Mouse (Mus musculus) forebrain, embryonic 16.5 days (tissue): ENCODE results near the gene Psmc2. TPM values are rescaled to one million over a fixed set of nuclear protein-coding genes. Genes with fewer than 3 reads are reported as not detected.

ENCODE experiments used
- ATAC-seq: fragments of 200-750 bp; cut with Nextera tagmentation; 2 replicates; pipeline ENCODE4 v1.8.0; 2017; ENCODE audit warnings: mild to moderate bottlenecking, moderate library complexity
- H3K27ac ChIP-seq: fragments of 300-500 bp; sonication (generic); 2 replicates; pipeline ENCODE4 v1.5.1; 2014; ENCODE audit warnings: low read length, control low read depth
- H3K27me3 ChIP-seq: fragments of 300-500 bp; sonication (generic); replicated peaks from 2 replicates; pipeline ENCODE4 v1.6.1; 2014; ENCODE audit warnings: low read length; ENCODE audit not compliant: control insufficient read depth, insufficient read depth
- H3K36me3 ChIP-seq: fragments of 300-500 bp; sonication (generic); 2 replicates; pipeline ENCODE4 v1.6.1; 2014; ENCODE audit not compliant: control insufficient read depth, insufficient read depth
- H3K4me1 ChIP-seq: fragments of 300-500 bp; sonication (generic); replicated peaks from 2 replicates; pipeline ENCODE4 v1.6.1; 2014; ENCODE audit warnings: low read length; ENCODE audit not compliant: control insufficient read depth, insufficient read depth
- H3K4me2 ChIP-seq: fragments of 300-500 bp; sonication (generic); 2 replicates; pipeline ENCODE4 v1.6.1; 2014; ENCODE audit warnings: mild to moderate bottlenecking, low read length, control low read depth
- H3K4me3 ChIP-seq: fragments of 300-500 bp; sonication (generic); replicated peaks from 2 replicates; pipeline ENCODE4 v1.5.1; 2014; ENCODE audit warnings: mild to moderate bottlenecking, low read length, control low read depth
- H3K9ac ChIP-seq: fragments of 300-500 bp; sonication (generic); replicated peaks from 2 replicates; pipeline ENCODE4 v1.6.1; 2014; ENCODE audit warnings: low read depth, low read length, control low read depth
- H3K9me3 ChIP-seq: fragments of 300-500 bp; sonication (generic); 2 replicates; pipeline ENCODE4 v1.6.1; 2016; ENCODE audit warnings: low read length; ENCODE audit not compliant: control insufficient read depth
- WGBS: fragments of 180-500 bp; shearing (Covaris S2); extraction: QIAGEN DNeasy Blood & Tissue Kit; methylation state at CpG from one replicate; pipeline ENCODE4 v1.1.7; 2014; 5-methylcytosine and 5-hydroxymethylcytosine counted together
- polyA plus RNA-seq: library from polyadenylated mRNA; unstranded; fragments of >200 nt; fragmentation: Nextera tagmentation; extraction: Ambion mirVana; gene quantifications from 2 replicates; pipeline ENCODE4 v1.2.1, GENCODE M21; 2015

Psmc2 gene
- polyA plus RNA-seq: 178 and 182 TPM in 2 replicates

- no peaks in the 10 kb centered on the region for H3K27me3 ChIP-seq
These were observed at the start of gene Psmc2, which contains the start of gene Dnajc2 for GRCm38 (mm10) chr5:21785053-21785452. TSS of gene Psmc2 (plus strand) at chr5:21785283. TSS of gene Dnajc2 (minus strand) at chr5:21785251.

DNA sequence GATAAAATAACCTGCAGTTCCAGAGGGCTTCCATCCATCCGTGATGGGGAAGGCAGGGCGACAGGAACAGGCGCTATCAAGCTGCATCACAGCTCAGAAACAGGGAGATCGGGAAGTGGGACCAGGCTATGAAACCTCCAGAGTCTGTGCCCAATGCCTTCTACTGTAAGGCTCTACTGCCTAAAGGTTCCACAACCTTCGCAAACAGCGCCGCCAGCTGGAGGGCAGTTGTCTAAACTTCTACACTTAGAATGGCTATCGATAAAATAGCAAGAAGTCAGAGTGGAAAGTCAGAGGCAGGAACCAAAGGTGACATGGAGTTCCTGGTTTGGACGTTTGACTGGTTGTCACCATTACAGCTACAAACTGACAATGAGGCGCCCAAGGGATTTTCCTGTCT lies 49.5 kb upstream of the Psmc2 start:
- H3K4me2 ChIP-seq: 0 out of 2 replicates have a peak overlapping the region, but pooled peaks have one; percentile 21
- no peaks in the 10 kb centered on the region for H3K9me3 ChIP-seq
- H3K4me3 ChIP-seq: no peak overlapping the region
- peaks cover 12% of the 10 kb centered on the region for H3K36me3 ChIP-seq
- H3K9ac ChIP-seq: no peak overlapping the region
- ATAC-seq: no peak
- H3K27me3 ChIP-seq: no peaks in the 10 kb centered on the region
- no peak overlapping the region for H3K27ac ChIP-seq
- 36% methylated on average over 10 of the region's 10 CpGs for WGBS
- H3K4me1 ChIP-seq: peaks cover 21% of the 10 kb centered on the region

More at GRCm38 (mm10) chr5:21785053-21785452, at the start of gene Psmc2, which contains the start of gene Dnajc2:
- Histone ChIP-seq H3K4me2 (peak within 1 kb of the TSS; percentile 94), H3K27ac (peak within 1 kb of the TSS; percentile 59; the same call in 1 of the 2 replicates), H3K9me3 (no peaks in the 10 kb centered on the region), H3K4me3 (peak within 1 kb of the TSS; percentile 92), H3K36me3 (peaks cover 17% of the 10 kb centered on the region), H3K4me1 (peaks cover 32% of the 10 kb centered on the region), H3K9ac (peak within 1 kb of the TSS; percentile 79)
- ATAC-seq: peak; percentile 96
- 0% methylated on average over 32 of the region's 37 CpGs for WGBS

GRCm38 (mm10) chr5:21736046-21736445 lies 49.0 kb upstream of the Psmc2 start:
- no peaks in the 10 kb centered on the region for H3K9me3 ChIP-seq
- H3K27ac ChIP-seq: no peak overlapping the region
- H3K9ac ChIP-seq: no peak overlapping the region
- H3K36me3 ChIP-seq: peaks cover 14% of the 10 kb centered on the region
- H3K4me1 ChIP-seq: peaks cover 21% of the 10 kb centered on the region
- 90% methylated on average over 11 of the region's 11 CpGs for WGBS
- no peak overlapping the region for H3K4me2 ChIP-seq
- H3K4me3 ChIP-seq: no peak overlapping the region
- no peak for ATAC-seq
- H3K27me3 ChIP-seq: no peaks in the 10 kb centered on the region

GRCm38 (mm10) chr5:21736956-21737585 lies 48.0 kb upstream of the Psmc2 start, which contains the start of gene Pmpcb:
TSS of gene Pmpcb (plus strand) at chr5:21737141.
- H3K27ac ChIP-seq: peak within 1 kb of the TSS; percentile 81
- 0% methylated on average over 40 of the region's 42 CpGs for WGBS
- H3K9me3 ChIP-seq: no peaks in the 10 kb centered on the region
- peaks cover 21% of the 10 kb centered on the region for H3K4me1 ChIP-seq
- H3K4me3 ChIP-seq: peak within 1 kb of the TSS; percentile 95
- peak within 1 kb of the TSS; percentile 89 for H3K9ac ChIP-seq
- peak within 1 kb of the TSS; percentile 86 for H3K4me2 ChIP-seq
- ATAC-seq: peak; percentile 74
- H3K36me3 ChIP-seq: peaks cover 24% of the 10 kb centered on the region
- H3K27me3 ChIP-seq: no peaks in the 10 kb centered on the region

- H3K4me2 ChIP-seq: peak overlapping the region; percentile 86
- H3K27ac ChIP-seq: no peak overlapping the region
- H3K4me1 ChIP-seq: peaks cover 17% of the 10 kb centered on the region
- peak overlapping the region; percentile 89 for H3K9ac ChIP-seq
- H3K9me3 ChIP-seq: no peaks in the 10 kb centered on the region
- H3K27me3 ChIP-seq: no peaks in the 10 kb centered on the region
- peak overlapping the region; percentile 95 for H3K4me3 ChIP-seq
- 28% methylated on average over 10 of the region's 10 CpGs for WGBS
- H3K36me3 ChIP-seq: peaks cover 25% of the 10 kb centered on the region
- no peak for ATAC-seq
These were observed 47.5 kb upstream of the Psmc2 start for GRCm38 (mm10) chr5:21737620-21738019.

DNA sequence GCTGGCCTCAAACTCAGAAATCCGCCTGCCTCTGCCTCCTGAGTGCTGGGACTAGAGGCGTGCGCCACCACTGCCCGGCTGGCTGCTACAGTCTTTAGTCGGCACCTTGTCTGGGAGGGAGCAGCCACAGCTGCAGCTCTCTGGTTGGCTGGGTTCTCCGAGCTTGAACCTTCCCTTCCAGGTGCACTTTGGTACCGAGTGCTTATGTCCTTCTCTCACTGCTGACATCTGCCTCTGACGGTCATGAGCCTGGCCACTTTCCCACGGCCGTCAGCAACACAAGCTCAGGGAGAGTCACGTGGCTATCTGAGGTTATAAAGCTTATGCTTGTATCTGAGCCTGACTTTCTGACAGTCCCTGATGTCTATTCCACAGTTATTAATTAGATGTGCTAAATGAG lies 46.0 kb upstream of the Psmc2 start:
- Histone ChIP-seq H3K27ac (no peak overlapping the region), H3K4me2 (no peak overlapping the region), H3K9me3 (no peaks in the 10 kb centered on the region), H3K4me3 (no peak overlapping the region), H3K36me3 (peaks cover 37% of the 10 kb centered on the region), H3K4me1 (peaks cover 11% of the 10 kb centered on the region), H3K27me3 (no peaks in the 10 kb centered on the region), H3K9ac (no peak overlapping the region)
- ATAC-seq: no peak
- WGBS: 94% methylated on average over 11 of the region's 11 CpGs

DNA sequence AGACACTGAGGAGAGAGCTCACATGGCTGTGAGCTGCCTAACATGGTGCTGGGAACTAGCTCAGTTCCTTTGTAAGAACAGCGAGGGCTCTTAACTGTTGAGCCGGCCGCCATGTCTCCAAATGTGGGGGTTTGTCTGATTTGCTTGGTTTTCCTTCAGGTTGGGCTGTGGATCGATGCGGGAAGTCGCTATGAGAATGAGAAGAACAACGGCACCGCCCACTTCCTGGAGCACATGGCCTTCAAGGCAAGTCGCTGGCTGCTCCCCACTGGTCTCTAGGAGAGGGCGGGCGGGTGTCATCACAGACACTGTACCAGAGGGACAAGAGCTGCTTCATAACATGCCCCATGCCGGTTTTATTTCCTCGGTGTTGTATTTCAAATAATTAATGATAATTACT lies 45.2 kb upstream of the Psmc2 start:
- Histone ChIP-seq H3K27ac (no peak overlapping the region), H3K27me3 (no peaks in the 10 kb centered on the region), H3K4me3 (no peak overlapping the region), H3K36me3 (peaks cover 44% of the 10 kb centered on the region), H3K9ac (no peak overlapping the region), H3K4me1 (peaks cover 11% of the 10 kb centered on the region), H3K4me2 (no peak overlapping the region), H3K9me3 (no peaks in the 10 kb centered on the region)
- ATAC-seq: no peak
- 90% methylated on average over 13 of the region's 13 CpGs for WGBS

- 95% methylated on average over 10 of the region's 10 CpGs for WGBS
- Histone ChIP-seq H3K4me2 (no peak overlapping the region), H3K4me3 (no peak overlapping the region), H3K9me3 (no peaks in the 10 kb centered on the region), H3K4me1 (no peaks in the 10 kb centered on the region; the same call in 1 of the 2 replicates), H3K27me3 (no peaks in the 10 kb centered on the region), H3K36me3 (peaks cover 68% of the 10 kb centered on the region), H3K27ac (no peak overlapping the region), H3K9ac (no peak overlapping the region)
- no peak for ATAC-seq
These were observed 41.5 kb upstream of the Psmc2 start for GRCm38 (mm10) chr5:21743606-21744005.

DNA sequence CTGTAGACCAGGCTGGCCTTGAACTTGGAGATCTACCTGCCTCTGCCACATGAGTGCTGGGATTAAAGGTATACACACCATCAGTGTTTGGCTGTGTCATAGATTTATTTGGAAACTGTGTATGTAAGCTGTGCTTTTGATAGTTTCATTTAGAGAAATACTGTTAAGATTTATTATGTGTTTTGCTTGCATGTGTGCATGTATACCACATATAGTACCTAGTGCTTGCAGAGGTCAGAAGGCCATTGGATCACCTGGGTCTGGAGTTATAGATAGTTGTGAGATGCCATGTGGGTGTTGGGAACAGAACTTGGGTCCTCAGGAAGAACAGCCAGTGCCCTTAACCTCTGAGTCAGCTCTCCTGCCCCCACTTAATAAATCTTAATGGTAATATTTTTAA lies 40.4 kb upstream of the Psmc2 start:
- ATAC-seq: no peak
- Histone ChIP-seq H3K36me3 (peaks cover 70% of the 10 kb centered on the region), H3K27ac (no peak overlapping the region)

More for the DNA sequence above, 40.4 kb upstream of the Psmc2 start:
- H3K9ac ChIP-seq: no peak overlapping the region
- no peaks in the 10 kb centered on the region for H3K27me3 ChIP-seq
- no peak overlapping the region for H3K4me3 ChIP-seq
- no peak overlapping the region for H3K4me2 ChIP-seq
- H3K9me3 ChIP-seq: no peaks in the 10 kb centered on the region
- H3K4me1 ChIP-seq: no peaks in the 10 kb centered on the region
